Mouse (Mus musculus) left cerebral cortex, postnatal 4 days (tissue): ENCODE results near the gene Zfp933. TPM values are rescaled to one million over a fixed set of nuclear protein-coding genes. Genes with fewer than 3 reads are reported as not detected.

Source experiments
- total RNA-seq, 2 experiments: library from RNA; stranded (reverse); gene quantifications; 2 replicates each; pipeline ENCODE4 v1.2.3; 2021

Gene Zfp933
- total RNA-seq, 2 experiments from 2014 or later: 19.2 to 20.0 TPM

Other genes with a start within 250 kb of the Zfp933 start
- gene Zfp979, start 205.9 kb downstream of the Zfp933 start, total RNA-seq: under 1 TPM; 0.68 to 0.99 TPM
- gene Zfp534, start 145.8 kb downstream of the Zfp933 start, total RNA-seq: under 1 TPM; 0.18 to 0.30 TPM
- 1 to 10 TPM; 4.3 to 6.6 TPM for gene Zfp984, start 38.6 kb downstream of the Zfp933 start, total RNA-seq
- gene Miip, start 20.4 kb upstream of the Zfp933 start, total RNA-seq: 10 to 100 TPM; 25.1 to 26.3 TPM
- 10 to 100 TPM; 10.4 to 11.3 TPM for gene Fv1, start 20.6 kb upstream of the Zfp933 start, total RNA-seq
- gene Mfn2, start 56.3 kb upstream of the Zfp933 start, total RNA-seq: 100 to 1,000 TPM; 134 to 155 TPM
- gene Plod1, start 88.4 kb upstream of the Zfp933 start, total RNA-seq: 10 to 100 TPM; 15.2 to 16.0 TPM
- gene 2510039O18Rik, start 92.5 kb upstream of the Zfp933 start, total RNA-seq: 10 to 100 TPM; 31.0 to 31.7 TPM
- not detected for gene Nppb, start 137.4 kb upstream of the Zfp933 start, total RNA-seq
- under 1 TPM; 0.42 to 0.62 TPM for gene Nppa, start 152.4 kb upstream of the Zfp933 start, total RNA-seq
- 10 to 100 TPM; 86.1 to 86.6 TPM for gene Clcn6, start 190.5 kb upstream of the Zfp933 start, total RNA-seq
- gene Mthfr, start 190.7 kb upstream of the Zfp933 start, total RNA-seq: 10 to 100 TPM; 17.5 to 18.4 TPM
- 1 to 10 TPM; 4.2 to 4.6 TPM for gene Agtrap, start 239.7 kb upstream of the Zfp933 start, total RNA-seq